Mouse (Mus musculus): Measurements from ENCODE around the gene Frrs1. TPM values are rescaled to one million over a fixed set of nuclear protein-coding genes. Genes with fewer than 3 reads are reported as not detected.

Frrs1 gene
- polyA plus RNA-seq, 1 experiment from 2014 or later: 47.0 TPM

DNA sequence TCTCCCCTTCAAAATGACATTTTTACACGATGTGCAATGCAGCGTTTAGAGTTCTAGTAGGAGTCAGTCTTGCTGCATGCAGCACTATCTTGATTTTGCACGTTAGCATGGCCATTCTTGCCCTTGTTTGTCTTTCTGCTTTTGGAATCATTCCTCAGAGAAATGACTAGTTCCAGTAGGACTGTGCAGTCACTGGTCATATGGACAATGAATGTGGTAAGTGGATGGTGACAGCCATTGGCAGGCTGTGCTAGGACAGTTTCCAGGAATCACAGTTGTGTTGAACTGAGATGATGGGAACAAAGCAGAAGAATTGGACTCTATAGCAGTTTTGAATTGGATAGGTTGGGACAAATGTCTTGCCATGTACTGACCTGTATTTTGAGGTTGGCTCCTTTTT, 55.7 kb downstream of the Frrs1 start:
- no peaks in the 10 kb centered on the region for H3K79me2 ChIP-seq (ENCODE audit: inconsistent target)
- H3K4me3 ChIP-seq (ENCODE audit: inconsistent target): no peak overlapping the region
- 90% methylated on average over 3 of the region's 3 CpGs for WGBS (ENCODE audit: missing documents)
- no peak overlapping the region for H3K27ac ChIP-seq
- H3K36me3 ChIP-seq (ENCODE audit: inconsistent target): no peaks in the 10 kb centered on the region

- Histone ChIP-seq H3K79me2 (ENCODE audit: inconsistent target) (no peaks in the 10 kb centered on the region), H3K36me3 (ENCODE audit: inconsistent target) (no peaks in the 10 kb centered on the region), H3K4me3 (ENCODE audit: inconsistent target) (no peak overlapping the region), H3K27ac (no peak overlapping the region)
- WGBS (ENCODE audit: missing documents): 94% methylated on average over 4 of the region's 4 CpGs
Observed at GRCm38 (mm10) chr3:116917016-116917415, 57.8 kb downstream of the Frrs1 start.

GRCm38 (mm10) chr3:116921535-116921934, 62.3 kb downstream of the Frrs1 start:
- 92% methylated on average over 3 of the region's 3 CpGs for WGBS (ENCODE audit: missing documents)
- no peak overlapping the region for H3K27ac ChIP-seq
- H3K36me3 ChIP-seq (ENCODE audit: inconsistent target): no peaks in the 10 kb centered on the region
- H3K4me3 ChIP-seq (ENCODE audit: inconsistent target): no peak overlapping the region
- no peaks in the 10 kb centered on the region for H3K79me2 ChIP-seq (ENCODE audit: inconsistent target)

DNA sequence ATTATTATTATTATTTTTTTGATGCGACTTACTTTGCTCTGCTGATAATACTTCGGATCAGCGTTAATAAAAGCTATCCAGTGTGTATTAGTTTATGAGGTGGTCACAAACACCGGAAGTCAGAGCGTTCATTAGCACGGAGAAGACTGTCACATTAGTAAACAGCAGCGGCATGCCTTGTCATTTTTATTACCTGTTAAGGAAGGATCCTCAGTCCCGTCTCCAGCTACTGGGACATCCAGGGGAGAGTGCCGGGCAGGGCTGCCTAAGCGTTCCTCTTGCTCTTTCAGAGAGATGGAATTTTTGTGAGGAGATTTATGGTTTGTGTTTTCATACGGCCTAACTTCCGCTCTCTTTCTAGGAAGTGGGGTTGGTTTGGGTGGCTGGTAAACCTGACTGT, 63.8 kb downstream of the Frrs1 start:
- 86% methylated on average over 12 of the region's 12 CpGs for WGBS (ENCODE audit: missing documents)
- Histone ChIP-seq H3K79me2 (ENCODE audit: inconsistent target) (no peaks in the 10 kb centered on the region), H3K4me3 (ENCODE audit: inconsistent target) (no peak overlapping the region), H3K36me3 (ENCODE audit: inconsistent target) (no peaks in the 10 kb centered on the region), H3K27ac (no peak overlapping the region)

DNA sequence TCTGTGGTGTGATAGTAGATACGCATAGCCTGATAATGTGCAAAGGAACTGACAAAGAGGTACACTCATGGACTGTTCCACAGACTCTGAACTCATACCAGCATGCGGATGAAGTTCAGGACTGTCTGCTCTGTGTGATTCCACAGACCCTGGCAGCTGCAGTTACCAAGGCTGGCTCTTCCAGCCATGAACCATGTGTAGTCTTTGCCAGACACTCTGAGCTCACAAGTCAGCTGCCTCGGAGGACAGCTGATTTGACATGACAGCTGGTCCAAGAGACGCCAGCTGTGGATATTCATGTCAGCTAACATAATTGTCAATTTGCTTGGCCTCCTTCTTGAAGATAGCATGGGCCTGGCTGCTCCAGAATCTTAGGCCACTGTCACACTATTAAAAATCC, 69.7 kb downstream of the Frrs1 start:
- Histone ChIP-seq H3K27ac (no peak overlapping the region), H3K4me3 (ENCODE audit: inconsistent target) (no peak overlapping the region), H3K36me3 (ENCODE audit: inconsistent target) (no peaks in the 10 kb centered on the region), H3K79me2 (ENCODE audit: inconsistent target) (no peaks in the 10 kb centered on the region)
- 92% methylated on average over 4 of the region's 4 CpGs for WGBS (ENCODE audit: missing documents)

- 94% methylated on average over 1 of the region's 1 CpGs for WGBS (ENCODE audit: missing documents)
- Histone ChIP-seq H3K79me2 (ENCODE audit: inconsistent target) (no peaks in the 10 kb centered on the region), H3K27ac (no peak overlapping the region), H3K36me3 (ENCODE audit: inconsistent target) (no peaks in the 10 kb centered on the region), H3K4me3 (ENCODE audit: inconsistent target) (no peak overlapping the region)
Observed at GRCm38 (mm10) chr3:116933158-116933557, 73.9 kb downstream of the Frrs1 start.

DNA sequence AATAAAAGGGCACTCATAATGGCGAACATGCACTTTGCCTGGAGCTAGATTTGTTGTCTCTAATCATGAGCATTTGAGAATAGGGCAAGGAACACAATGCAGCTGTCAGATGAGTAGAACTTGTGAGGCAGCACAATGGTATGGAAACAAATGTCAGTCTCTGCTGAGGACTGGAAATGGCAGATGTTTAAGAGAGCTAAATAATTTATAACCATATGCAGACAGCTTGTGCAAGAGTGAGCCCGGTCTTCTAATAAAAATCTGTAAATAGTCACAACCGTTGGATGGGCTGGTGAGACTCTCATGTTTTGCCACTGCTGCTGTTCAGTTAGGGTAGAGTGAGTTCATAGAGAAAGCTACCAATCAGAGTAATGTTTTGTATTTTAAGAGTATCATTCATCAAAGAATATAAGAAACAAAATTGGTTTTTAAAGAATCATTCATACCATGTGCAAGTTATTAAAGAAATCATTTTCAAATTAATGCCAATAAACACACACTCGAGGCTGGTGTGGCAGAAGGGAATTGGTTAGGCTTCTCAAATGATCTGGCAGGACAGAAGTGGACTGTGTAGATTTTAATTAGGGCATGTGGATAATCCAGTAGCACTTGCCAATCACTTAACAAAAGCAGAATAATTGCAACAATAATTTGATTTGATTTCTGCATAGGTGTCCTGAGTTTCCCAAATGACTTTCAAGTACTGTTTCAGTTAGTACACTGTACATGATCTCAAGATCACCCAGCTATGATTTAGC, 77.8 kb downstream of the Frrs1 start:
- 93% methylated on average over 4 of the region's 4 CpGs for WGBS (ENCODE audit: missing documents)
- Histone ChIP-seq H3K36me3 (ENCODE audit: inconsistent target) (no peaks in the 10 kb centered on the region), H3K79me2 (ENCODE audit: inconsistent target) (no peaks in the 10 kb centered on the region), H3K27ac (no peak overlapping the region), H3K4me3 (ENCODE audit: inconsistent target) (no peak overlapping the region)

DNA sequence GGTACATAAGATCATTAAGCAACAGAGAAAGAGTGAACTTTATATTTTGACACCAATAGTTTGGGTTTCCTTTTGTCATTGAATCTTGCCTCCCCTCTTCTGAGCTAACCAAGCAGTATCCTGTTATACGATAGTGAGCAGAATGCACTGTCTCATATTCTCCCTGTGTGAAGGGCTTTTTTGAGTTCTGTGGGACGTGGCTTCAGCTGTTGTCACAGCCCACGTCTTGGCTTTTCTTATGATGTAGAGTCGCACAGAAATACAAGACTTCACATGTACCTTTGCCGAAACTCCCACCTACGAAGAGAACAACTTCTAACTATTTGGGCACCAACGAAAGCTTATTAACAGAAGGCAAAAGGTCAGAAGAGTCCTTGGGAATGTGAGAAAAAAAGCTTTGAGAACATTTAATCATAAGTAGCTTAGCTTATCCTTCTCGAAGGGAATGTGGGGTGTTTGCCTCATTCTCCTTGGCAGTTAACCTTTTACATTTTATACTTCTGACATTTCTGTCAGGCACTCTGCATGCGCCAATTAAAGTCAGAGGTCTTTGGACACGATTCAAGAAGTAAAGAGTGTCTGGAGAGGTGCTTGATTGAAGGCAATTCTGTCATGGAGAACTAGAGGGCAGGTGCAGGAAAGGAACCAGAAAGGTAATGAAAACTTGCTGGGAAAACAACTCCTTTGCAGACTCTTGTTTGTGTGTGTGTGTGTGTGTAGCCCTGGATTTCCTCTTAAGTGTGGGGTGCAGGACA, 81.7 kb downstream of the Frrs1 start:
- H3K4me3 ChIP-seq (ENCODE audit: inconsistent target): no peak overlapping the region
- WGBS (ENCODE audit: missing documents): 86% methylated on average over 10 of the region's 10 CpGs
- no peaks in the 10 kb centered on the region for H3K79me2 ChIP-seq (ENCODE audit: inconsistent target)
- H3K36me3 ChIP-seq (ENCODE audit: inconsistent target): no peaks in the 10 kb centered on the region
- no peak overlapping the region for H3K27ac ChIP-seq

DNA sequence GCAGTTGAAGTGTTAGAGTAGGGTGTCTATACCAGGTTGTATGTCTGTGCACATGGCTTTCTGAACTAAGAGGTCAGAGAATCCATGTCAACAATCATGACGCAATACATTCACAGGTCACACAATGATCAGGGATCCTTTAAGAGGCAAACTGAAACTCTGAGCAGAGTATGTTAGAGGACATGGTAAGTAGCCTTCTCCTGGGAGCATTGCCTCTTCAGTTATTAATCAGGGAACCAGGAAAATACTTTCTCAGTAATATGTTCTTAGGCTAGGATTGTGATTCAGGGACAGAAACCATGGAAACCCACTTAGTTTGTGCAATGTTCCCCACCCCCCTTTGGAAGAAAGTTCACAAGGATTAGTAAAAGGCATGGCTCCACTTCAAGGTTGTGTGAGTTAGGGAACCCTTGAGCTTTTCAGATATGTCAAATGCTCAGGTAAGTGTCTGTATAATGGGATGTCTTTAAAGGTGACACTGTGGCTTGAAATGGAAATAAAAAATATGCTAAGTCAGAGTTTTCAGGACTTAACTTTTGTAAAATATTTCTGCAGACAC, 82.4 kb downstream of the Frrs1 start:
- Histone ChIP-seq H3K27ac (no peak overlapping the region), H3K4me3 (ENCODE audit: inconsistent target) (no peak overlapping the region), H3K36me3 (ENCODE audit: inconsistent target) (no peaks in the 10 kb centered on the region), H3K79me2 (ENCODE audit: inconsistent target) (no peaks in the 10 kb centered on the region)
- 100% methylated on average over 1 of the region's 1 CpGs for WGBS (ENCODE audit: missing documents)

- WGBS (ENCODE audit: missing documents): 90% methylated on average over 6 of the region's 6 CpGs
- Histone ChIP-seq H3K27ac (no peak overlapping the region), H3K79me2 (ENCODE audit: inconsistent target) (no peaks in the 10 kb centered on the region), H3K4me3 (ENCODE audit: inconsistent target) (no peak overlapping the region), H3K36me3 (ENCODE audit: inconsistent target) (no peaks in the 10 kb centered on the region)
Observed at GRCm38 (mm10) chr3:116942751-116943150, 83.5 kb downstream of the Frrs1 start.

- H3K27ac ChIP-seq: no peak overlapping the region
- H3K79me2 ChIP-seq (ENCODE audit: inconsistent target): no peaks in the 10 kb centered on the region
- H3K36me3 ChIP-seq (ENCODE audit: inconsistent target): no peaks in the 10 kb centered on the region
- 90% methylated on average over 4 of the region's 4 CpGs for WGBS (ENCODE audit: missing documents)
- no peak overlapping the region for H3K4me3 ChIP-seq (ENCODE audit: inconsistent target)
Observed at GRCm38 (mm10) chr3:116943422-116943821, 84.2 kb downstream of the Frrs1 start.

DNA sequence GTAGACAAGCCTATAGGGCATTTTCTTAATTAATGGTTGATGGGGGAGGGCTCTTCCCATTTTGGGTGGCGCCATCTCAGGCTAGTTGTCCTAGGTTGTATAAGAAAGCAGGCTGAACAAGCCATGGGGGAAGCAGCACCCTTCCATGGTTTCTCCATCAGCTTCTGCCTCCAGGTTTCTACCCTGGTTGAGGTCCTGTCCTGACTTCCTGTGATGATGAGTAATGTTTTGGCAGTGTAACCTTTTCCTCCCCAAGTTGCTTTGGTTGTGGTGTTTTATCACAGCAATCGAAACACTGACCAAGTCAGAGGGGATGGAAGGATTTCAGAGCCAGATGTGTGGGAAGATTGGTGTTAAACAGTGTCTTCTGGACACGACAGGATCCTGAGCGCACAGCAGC, 87.2 kb downstream of the Frrs1 start:
- H3K27ac ChIP-seq: no peak overlapping the region
- 88% methylated on average over 4 of the region's 4 CpGs for WGBS (ENCODE audit: missing documents)
- no peaks in the 10 kb centered on the region for H3K36me3 ChIP-seq (ENCODE audit: inconsistent target)
- no peak overlapping the region for H3K4me3 ChIP-seq (ENCODE audit: inconsistent target)
- no peaks in the 10 kb centered on the region for H3K79me2 ChIP-seq (ENCODE audit: inconsistent target)

DNA sequence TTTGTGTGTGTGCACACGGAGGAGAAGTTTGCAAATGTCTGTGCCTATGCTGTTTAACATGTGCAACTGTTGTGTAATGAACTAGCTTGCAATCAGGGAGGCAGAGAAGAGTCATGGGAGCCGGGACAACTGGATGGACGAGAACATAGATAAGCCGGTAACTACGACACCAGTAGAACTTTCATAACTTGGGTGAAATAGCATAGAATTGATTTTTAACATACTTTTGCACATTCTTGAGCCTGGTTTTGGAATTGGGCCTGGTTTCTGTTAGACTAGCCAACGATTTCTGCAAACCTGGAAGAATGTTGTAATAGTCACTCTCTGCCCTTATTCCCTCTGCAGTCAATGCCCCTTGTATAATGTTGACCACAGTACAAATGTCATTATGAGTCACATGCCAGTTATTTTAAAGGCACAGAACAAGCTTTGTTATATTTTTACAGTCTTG, 91.4 kb downstream of the Frrs1 start:
- 78% methylated on average over 5 of the region's 6 CpGs for WGBS (ENCODE audit: missing documents)
- Histone ChIP-seq H3K4me3 (ENCODE audit: inconsistent target) (no peak overlapping the region), H3K79me2 (ENCODE audit: inconsistent target) (no peaks in the 10 kb centered on the region), H3K27ac (no peak overlapping the region), H3K36me3 (ENCODE audit: inconsistent target) (no peaks in the 10 kb centered on the region)

DNA sequence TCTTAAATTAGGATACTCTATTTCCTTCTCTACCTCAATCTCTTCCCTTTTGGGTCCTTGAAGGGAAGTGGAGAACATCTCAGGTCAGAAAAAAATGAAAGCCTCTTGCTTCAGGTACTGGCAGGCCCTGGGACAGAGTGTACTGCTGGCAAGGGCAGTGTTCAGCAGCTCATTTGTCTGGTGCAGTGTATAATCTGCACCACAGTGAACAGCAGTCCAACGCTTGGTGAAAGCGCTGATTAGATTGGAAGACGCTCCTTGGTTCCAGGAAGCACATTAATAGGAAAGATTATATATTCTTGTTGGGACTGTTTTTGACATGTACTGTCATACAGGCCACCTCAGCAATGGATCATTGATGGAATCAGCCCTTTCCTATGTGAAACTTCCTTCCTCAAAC, 92.2 kb downstream of the Frrs1 start:
- Histone ChIP-seq H3K27ac (no peak overlapping the region), H3K36me3 (ENCODE audit: inconsistent target) (no peaks in the 10 kb centered on the region), H3K79me2 (ENCODE audit: inconsistent target) (no peaks in the 10 kb centered on the region), H3K4me3 (ENCODE audit: inconsistent target) (no peak overlapping the region)
- 90% methylated on average over 3 of the region's 3 CpGs for WGBS (ENCODE audit: missing documents)

GRCm38 (mm10) chr3:116952242-116952899, 93.1 kb downstream of the Frrs1 start:
- Histone ChIP-seq H3K79me2 (ENCODE audit: inconsistent target) (no peaks in the 10 kb centered on the region), H3K27ac (no peak overlapping the region), H3K36me3 (ENCODE audit: inconsistent target) (no peaks in the 10 kb centered on the region), H3K4me3 (ENCODE audit: inconsistent target) (no peak overlapping the region)
- WGBS (ENCODE audit: missing documents): 88% methylated on average over 8 of the region's 8 CpGs

Data from macrophage (primary cell).